Mouse (Mus musculus) small intestine, adult 2 months (tissue): Measurements from ENCODE around the gene L1td1.
A peak's percentile ranks its signal among the peaks of the same experiment; 100 is the strongest.

Experiments used
- CTCF ChIP-seq: fragments of 200-500 bp; IDR thresholded peaks from 2 replicates; pipeline ENCODE4 v1.5.1; 2012; ENCODE audit warnings: low read depth, mild to moderate bottlenecking, control low read depth, inconsistent platforms, low read length, moderate library complexity, mixed read lengths; ENCODE audit not compliant: insufficient replicate concordance, insufficient read length; ENCODE audit errors: extremely low read depth
- POLR2A ChIP-seq: fragments of 200-500 bp; IDR thresholded peaks from 2 replicates; pipeline ENCODE4 v1.6.1; 2012; ENCODE audit warnings: low read depth, mild to moderate bottlenecking, control low read depth, inconsistent platforms, low read length, moderate library complexity

DNA sequence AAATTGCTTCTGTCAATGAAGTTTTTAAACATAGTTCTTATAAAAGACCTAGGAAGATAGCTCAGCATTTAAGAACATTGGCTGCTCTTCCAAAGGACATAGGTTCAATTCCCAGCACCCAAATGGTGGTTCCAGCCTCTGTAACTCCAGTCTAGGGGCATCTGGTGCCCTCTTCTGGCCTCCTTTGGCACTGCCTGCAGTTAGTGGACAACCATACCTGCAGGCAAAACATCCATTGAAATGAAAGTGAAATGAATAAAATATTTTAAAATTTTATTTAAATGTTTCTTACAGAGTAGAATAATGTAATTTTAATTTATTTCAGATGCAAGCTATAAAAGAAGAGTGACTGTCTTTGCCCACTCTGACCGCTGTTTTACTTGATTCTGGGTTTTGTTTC, 36.5 kb upstream of the L1td1 start:
- peak; percentile 14; the same call in 1 of the 2 replicates for TF ChIP-seq CTCF
- no peak for TF ChIP-seq POLR2A
